Mouse (Mus musculus) olfactory bulb, adult 2 months (tissue): ENCODE measurements around the gene Shroom3. TPM values are rescaled to one million over a fixed set of nuclear protein-coding genes. Genes with fewer than 3 reads are reported as not detected.

Experiments
- H3K27ac ChIP-seq: fragments of 200-500 bp; 2 replicates; pipeline ENCODE4 v1.5.1; 2012; ENCODE audit warnings: low read depth, low read length; ENCODE audit not compliant: insufficient read depth
- H3K4me1 ChIP-seq: fragments of 200-500 bp; 2 replicates; pipeline ENCODE4 v1.6.1; 2012; ENCODE audit warnings: low read length; ENCODE audit not compliant: control insufficient read depth, insufficient read depth
- H3K4me3 ChIP-seq: fragments of 200-500 bp; 2 replicates; pipeline ENCODE4 v1.5.1; 2012; ENCODE audit warnings: mild to moderate bottlenecking, low read depth, low read length, moderate library complexity; ENCODE audit not compliant: insufficient read depth
- CTCF ChIP-seq: fragments of 200-500 bp; IDR thresholded peaks from 2 replicates; pipeline ENCODE4 v1.5.1; 2012; ENCODE audit warnings: low read depth, mild to moderate bottlenecking, low read length, moderate library complexity; ENCODE audit not compliant: insufficient read depth
- POLR2A ChIP-seq: fragments of 200-500 bp; IDR thresholded peaks from 2 replicates; pipeline ENCODE4 v1.6.1; 2012; ENCODE audit warnings: mild to moderate bottlenecking, low read depth, low read length, moderate library complexity; ENCODE audit not compliant: insufficient read depth
- WGBS: fragments of 180-500 bp; shearing (Covaris S2); methylation state at CpG from one replicate; pipeline ENCODE4 v1.1.7; 2018; 5-methylcytosine and 5-hydroxymethylcytosine counted together
- polyA plus RNA-seq: library from polyadenylated mRNA; stranded (reverse); fragments of >200 nt; gene quantifications from 2 replicates; pipeline ENCODE4 v1.2.4, GENCODE M21; 2012; ENCODE audit warnings: low replicate concordance; ENCODE audit not compliant: missing spikeins, insufficient read depth, insufficient read length

Shroom3 gene
- polyA plus RNA-seq, 1 experiment = not detected

DNA sequence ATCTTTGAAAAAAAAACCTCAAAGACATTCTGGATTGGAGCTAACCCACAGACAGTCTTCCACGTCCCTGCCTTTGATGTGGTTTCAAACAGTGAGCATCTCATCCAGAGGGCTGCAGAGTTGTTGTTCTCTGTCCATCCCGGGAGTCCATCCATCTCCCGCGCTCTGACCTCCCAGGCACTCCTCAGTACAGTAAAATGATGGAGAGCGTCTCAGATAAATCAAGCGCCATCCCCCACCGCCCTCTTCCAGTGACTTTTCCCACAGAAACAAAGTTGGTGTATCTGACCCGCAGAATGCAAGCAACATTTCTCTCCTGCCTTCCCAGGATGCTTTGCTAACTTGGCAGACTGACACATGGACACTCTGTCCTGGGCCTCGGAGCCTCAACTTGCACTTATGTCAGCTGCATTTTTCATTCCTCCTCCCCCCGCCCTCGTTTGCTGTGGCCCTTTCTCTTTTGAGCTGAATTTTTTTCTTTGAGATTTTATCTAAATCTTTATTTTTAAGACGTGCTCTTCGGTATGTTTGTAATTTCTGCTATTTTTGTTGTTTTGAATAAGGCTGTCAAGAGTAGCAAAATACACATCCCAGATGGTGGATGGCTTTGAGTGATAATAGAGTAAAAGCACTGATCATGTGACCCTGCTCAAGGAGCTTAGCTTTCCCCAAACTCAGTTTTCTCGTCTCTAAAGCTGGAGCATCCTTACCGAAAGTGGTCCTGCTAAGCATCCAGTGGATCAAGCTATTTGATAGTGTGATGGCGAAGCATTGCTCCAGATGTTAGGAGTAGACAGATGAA lies 9.2 kb downstream of the Shroom3 start:
- Histone ChIP-seq H3K27ac (no peak overlapping the region), H3K4me3 (no peak overlapping the region), H3K4me1 (no peaks in the 10 kb centered on the region)
- no peak for TF ChIP-seq CTCF
- TF ChIP-seq POLR2A = no peak
- 84% methylated on average over 16 of the region's 16 CpGs for WGBS

DNA sequence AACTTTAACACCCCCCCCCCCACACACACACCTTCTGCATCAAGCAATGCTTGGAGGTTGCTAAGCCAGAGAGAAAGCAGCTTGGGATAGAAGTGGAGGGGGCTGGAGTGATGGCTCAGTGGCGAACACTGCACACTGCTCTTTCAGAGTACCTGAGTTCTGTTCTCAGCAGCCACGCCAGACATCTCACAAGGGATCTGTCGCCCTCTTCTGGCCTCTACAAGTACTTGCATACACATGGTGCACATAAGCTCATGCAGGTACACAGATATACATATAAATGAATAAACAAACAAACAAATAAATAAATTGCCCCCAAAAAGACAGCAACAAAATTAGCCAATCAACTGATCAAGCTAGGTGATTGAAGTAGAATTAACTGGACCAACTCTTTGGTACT lies 10.5 kb downstream of the Shroom3 start:
- H3K4me1 ChIP-seq = peaks cover 3% of the 10 kb centered on the region
- no peak overlapping the region for H3K27ac ChIP-seq
- 97% methylated on average over 3 of the region's 3 CpGs for WGBS
- no peak for TF ChIP-seq CTCF
- no peak for TF ChIP-seq POLR2A
- no peak overlapping the region for H3K4me3 ChIP-seq

DNA sequence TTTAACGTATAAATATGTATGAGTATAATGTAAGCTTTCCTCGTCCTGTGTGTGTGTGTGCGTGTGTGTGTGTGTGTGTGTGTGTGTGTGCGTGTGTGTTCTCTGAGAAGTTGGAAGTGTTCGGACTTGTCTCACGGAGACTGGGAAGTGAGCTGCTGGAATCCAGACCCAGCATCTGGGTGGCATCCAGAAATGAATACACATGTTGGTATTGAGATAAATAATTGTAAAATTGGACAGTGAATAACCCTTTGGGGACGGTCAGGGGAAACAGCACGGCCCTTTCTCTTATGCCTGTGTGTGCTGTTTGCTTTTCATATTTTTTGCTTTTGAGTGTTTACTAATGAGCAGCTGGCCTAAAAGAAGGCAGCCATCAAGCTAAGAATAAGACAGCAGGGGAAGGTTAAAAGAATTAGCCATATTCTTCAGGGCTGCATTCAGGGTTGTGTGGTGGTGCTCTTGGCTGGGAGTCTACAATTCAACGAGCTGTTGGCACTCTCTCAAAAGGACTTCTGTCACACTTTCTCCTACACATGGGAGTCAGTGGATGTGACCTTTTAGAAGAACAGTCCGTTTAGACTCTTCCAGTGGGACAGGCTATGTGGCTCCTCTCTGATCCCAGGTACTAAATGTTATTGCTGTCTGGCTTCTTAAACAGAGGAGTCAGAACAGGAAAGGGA lies 11.2 kb downstream of the Shroom3 start:
- WGBS = 49% methylated on average over 10 of the region's 10 CpGs
- Histone ChIP-seq H3K4me3 (no peak overlapping the region), H3K27ac (no peak overlapping the region), H3K4me1 (peaks cover 6% of the 10 kb centered on the region)
- TF ChIP-seq CTCF (no peak), POLR2A (no peak)

DNA sequence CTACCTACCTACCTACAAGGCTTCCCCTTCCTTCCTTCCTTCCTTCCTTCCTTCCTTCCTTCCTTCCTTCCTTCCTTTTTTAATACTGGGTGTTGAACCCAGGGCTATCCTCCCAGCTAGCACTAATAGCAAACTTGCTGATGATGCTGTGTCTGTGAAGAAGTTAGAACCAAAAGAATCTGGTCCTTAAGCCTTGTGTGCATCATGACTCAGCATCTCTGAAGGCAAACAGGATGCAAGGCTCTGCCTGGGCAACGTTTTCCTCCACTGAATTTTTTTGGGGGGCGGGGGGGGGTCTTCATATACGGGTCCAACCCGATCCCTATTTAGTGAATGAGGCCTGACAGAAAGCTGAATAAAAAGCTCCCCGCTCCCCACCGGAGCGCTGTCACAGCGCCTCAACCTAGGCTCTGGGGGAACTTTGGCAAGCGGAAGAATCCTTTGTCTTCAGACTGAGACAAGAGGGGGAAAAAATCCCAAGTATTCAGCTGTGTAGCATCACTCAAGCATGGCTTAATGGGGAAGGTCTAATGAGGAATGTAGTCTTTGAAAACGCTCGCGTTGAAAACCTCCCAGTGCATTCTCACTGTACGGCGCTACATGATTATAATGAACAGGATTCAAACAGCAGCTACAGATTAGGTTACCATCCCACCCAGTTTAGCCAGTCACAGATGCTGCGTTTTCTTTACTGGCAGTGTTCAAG lies 15.0 kb downstream of the Shroom3 start:
- TF ChIP-seq CTCF (no peak), POLR2A (no peak)
- peak overlapping the region; percentile 33 for H3K4me3 ChIP-seq
- peaks cover 6% of the 10 kb centered on the region for H3K4me1 ChIP-seq
- H3K27ac ChIP-seq = no peak overlapping the region
- WGBS = 3% methylated on average over 15 of the region's 15 CpGs

DNA sequence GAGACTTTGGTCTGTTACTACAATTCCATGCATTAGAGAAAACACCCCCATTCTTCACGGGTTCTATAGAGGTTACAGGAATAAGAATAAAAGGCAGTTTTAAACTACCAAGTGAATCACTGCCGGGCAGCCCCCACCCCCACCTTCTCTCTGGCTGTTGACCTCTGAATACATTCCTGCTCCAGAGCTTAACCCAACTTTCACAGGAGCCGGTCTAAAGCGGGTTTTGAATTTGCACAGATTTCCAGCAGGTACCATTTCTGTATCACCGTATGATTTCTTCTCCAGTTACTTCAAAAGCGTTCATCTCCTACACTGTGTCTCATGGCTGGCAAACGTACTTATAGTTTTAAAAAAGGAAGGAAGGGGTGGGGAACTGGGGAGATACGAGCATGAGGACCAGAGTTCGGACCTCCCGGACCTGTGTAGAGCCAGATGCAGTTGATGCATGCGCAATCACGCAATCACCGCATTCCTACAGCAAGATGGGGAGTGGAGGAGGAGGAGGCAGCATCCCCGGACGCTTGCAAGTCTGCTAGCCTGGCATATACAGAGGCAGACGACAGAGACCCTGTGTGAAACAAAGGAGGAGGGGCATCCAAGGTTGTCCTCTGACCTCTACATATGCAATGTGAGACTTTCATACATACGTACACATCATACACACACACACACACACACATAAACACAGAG lies 15.7 kb downstream of the Shroom3 start:
- no peak overlapping the region for H3K4me3 ChIP-seq
- H3K4me1 ChIP-seq = peaks cover 6% of the 10 kb centered on the region
- WGBS = 26% methylated on average over 17 of the region's 17 CpGs
- H3K27ac ChIP-seq = no peak overlapping the region
- no peak for TF ChIP-seq CTCF
- TF ChIP-seq POLR2A = no peak

GRCm38 (mm10) chr5:92701750-92702149 lies 18.5 kb downstream of the Shroom3 start:
- Histone ChIP-seq H3K4me1 (peaks cover 6% of the 10 kb centered on the region), H3K4me3 (no peak overlapping the region), H3K27ac (no peak overlapping the region)
- TF ChIP-seq CTCF = no peak
- TF ChIP-seq POLR2A = no peak
- WGBS = 85% methylated on average over 11 of the region's 11 CpGs

- 43% methylated on average over 8 of the region's 8 CpGs for WGBS
- H3K27ac ChIP-seq = no peak overlapping the region
- peaks cover 3% of the 10 kb centered on the region for H3K4me1 ChIP-seq
- no peak overlapping the region for H3K4me3 ChIP-seq
- no peak for TF ChIP-seq CTCF
- no peak for TF ChIP-seq POLR2A
These were observed 20.4 kb downstream of the Shroom3 start for GRCm38 (mm10) chr5:92703671-92704070.

DNA sequence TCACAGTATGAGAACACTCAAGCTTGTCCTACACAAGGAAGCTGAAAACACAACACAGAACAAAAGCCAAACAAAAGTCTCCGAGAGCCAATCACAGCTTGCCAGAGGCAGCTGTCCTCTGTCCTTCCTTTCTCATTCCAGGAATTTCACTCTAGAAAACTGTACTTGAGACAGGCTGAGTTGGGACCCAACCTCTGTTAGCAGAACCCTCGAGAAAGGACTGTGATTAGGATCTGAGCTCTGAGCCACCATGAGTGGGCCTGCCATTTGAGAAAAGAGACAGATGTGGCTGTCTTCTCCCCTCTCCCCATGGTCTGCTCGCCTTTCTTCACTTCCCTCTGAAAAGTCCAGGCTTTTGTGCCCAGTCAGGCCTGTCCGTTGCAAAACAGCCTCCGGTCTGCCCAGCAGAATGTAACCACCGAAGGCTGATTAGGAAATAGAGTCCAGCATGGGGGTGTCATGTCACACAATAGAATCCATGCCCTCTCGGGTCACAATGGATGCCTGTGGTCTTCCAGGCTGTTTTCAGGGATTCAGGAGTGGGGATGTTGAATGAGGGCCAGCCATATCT lies 24.8 kb downstream of the Shroom3 start:
- TF ChIP-seq CTCF = no peak
- no peak for TF ChIP-seq POLR2A
- H3K27ac ChIP-seq = no peak overlapping the region
- WGBS = 47% methylated on average over 7 of the region's 7 CpGs

GRCm38 (mm10) chr5:92710779-92711178 lies 27.5 kb downstream of the Shroom3 start:
- no peak for TF ChIP-seq POLR2A
- WGBS = 65% methylated on average over 8 of the region's 8 CpGs
- Histone ChIP-seq H3K27ac (no peak overlapping the region), H3K4me3 (no peak overlapping the region), H3K4me1 (no peaks in the 10 kb centered on the region)

More for the DNA sequence above, 24.8 kb downstream of the Shroom3 start:
- no peak overlapping the region for H3K4me3 ChIP-seq
- no peaks in the 10 kb centered on the region for H3K4me1 ChIP-seq
